Mouse (Mus musculus) midbrain, embryonic 14.5 days (tissue): ENCODE results near the gene Smap1. TPM values are rescaled to one million over a fixed set of nuclear protein-coding genes. Genes with fewer than 3 reads are reported as not detected.

Source experiments
- ATAC-seq: fragments of 200-750 bp; cut with Nextera tagmentation; 2 replicates; pipeline ENCODE4 v1.8.0; 2017; ENCODE audit warnings: moderate number of reproducible peaks, moderate library complexity; ENCODE audit not compliant: low FRiP score, low TSS enrichment
- DNase-seq: peaks from one replicate; pipeline ENCODE4 v3.0.0-alpha.2; 2015
- H3K27ac ChIP-seq: fragments of 300-500 bp; sonication (generic); replicated peaks from 2 replicates; pipeline ENCODE4 v1.5.1; 2014; ENCODE audit warnings: mild to moderate bottlenecking, low read depth, low read length, moderate library complexity
- H3K27me3 ChIP-seq: fragments of 300-500 bp; sonication (generic); 2 replicates; pipeline ENCODE4 v1.6.1; 2014; ENCODE audit warnings: low read length, control low read depth, mixed read lengths; ENCODE audit not compliant: control insufficient read depth, insufficient read depth
- H3K36me3 ChIP-seq: fragments of 300-500 bp; sonication (generic); 2 replicates; pipeline ENCODE4 v1.6.1; 2014; ENCODE audit warnings: low read length, control low read depth; ENCODE audit not compliant: control insufficient read depth, insufficient read depth
- H3K4me1 ChIP-seq: fragments of 300-500 bp; sonication (generic); 2 replicates; pipeline ENCODE4 v1.6.1; 2014; ENCODE audit warnings: mild to moderate bottlenecking, antibody characterized with exemption, low read length, control low read depth; ENCODE audit not compliant: control insufficient read depth, insufficient read depth
- H3K4me2 ChIP-seq: fragments of 300-500 bp; sonication (generic); 2 replicates; pipeline ENCODE4 v1.6.1; 2014; ENCODE audit warnings: mild to moderate bottlenecking, low read length, moderate library complexity
- H3K4me3 ChIP-seq: fragments of 300-500 bp; sonication (generic); replicated peaks from 2 replicates; pipeline ENCODE4 v1.5.1; 2014; ENCODE audit warnings: low read depth, low read length
- H3K9ac ChIP-seq: fragments of 300-500 bp; sonication (generic); replicated peaks from 2 replicates; pipeline ENCODE4 v1.6.1; 2014; ENCODE audit warnings: mild to moderate bottlenecking, low read length, moderate library complexity
- H3K9me3 ChIP-seq: fragments of 300-500 bp; sonication (generic); 2 replicates; pipeline ENCODE4 v1.6.1; 2016; ENCODE audit warnings: low read length, control low read depth, mixed read lengths; ENCODE audit not compliant: control insufficient read depth
- WGBS: fragments of 180-500 bp; shearing (Covaris S2); extraction: QIAGEN DNeasy Blood & Tissue Kit; methylation state at CpG from one replicate; pipeline ENCODE4 v1.1.7; 2014; 5-methylcytosine and 5-hydroxymethylcytosine counted together
- polyA plus RNA-seq: library from polyadenylated mRNA; unstranded; fragments of >200 nt; fragmentation: Nextera tagmentation; extraction: Ambion mirVana; gene quantifications from 2 replicates; pipeline ENCODE4 v1.2.1, GENCODE M21; 2014

Gene Smap1
- polyA plus RNA-seq, 1 experiment from 2014 or later: 113 TPM

DNA sequence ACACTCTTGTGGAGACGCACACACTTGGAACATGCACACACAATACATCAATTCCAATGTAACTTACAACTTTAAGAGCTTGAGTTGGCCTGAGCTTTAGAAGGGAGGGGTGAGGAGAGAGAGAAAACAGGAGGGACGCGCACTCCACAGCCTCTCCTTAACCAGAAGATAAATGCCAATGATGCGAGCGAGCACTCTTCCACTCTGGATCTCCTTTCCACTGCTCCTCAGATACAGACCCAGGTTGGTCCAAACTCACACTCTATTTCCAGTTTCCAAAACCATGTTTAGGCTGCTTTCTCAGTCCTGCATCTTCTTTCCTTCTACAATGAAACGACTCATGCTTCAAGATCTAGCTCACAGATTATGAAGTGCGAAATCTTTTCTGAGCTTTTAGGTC lies 56.6 kb downstream of the Smap1 start:
- ATAC-seq (no peak), DNase-seq (no peak)
- no peaks in the 10 kb centered on the region for H3K4me1 ChIP-seq
- H3K9me3 ChIP-seq: no peaks in the 10 kb centered on the region
- H3K4me3 ChIP-seq: no peak overlapping the region
- 95% methylated on average over 7 of the region's 7 CpGs for WGBS
- no peaks in the 10 kb centered on the region for H3K27me3 ChIP-seq
- no peak overlapping the region for H3K4me2 ChIP-seq
- no peak overlapping the region for H3K27ac ChIP-seq
- peaks cover 19% of the 10 kb centered on the region; the same call in 1 of the 2 replicates for H3K36me3 ChIP-seq
- no peak overlapping the region for H3K9ac ChIP-seq

DNA sequence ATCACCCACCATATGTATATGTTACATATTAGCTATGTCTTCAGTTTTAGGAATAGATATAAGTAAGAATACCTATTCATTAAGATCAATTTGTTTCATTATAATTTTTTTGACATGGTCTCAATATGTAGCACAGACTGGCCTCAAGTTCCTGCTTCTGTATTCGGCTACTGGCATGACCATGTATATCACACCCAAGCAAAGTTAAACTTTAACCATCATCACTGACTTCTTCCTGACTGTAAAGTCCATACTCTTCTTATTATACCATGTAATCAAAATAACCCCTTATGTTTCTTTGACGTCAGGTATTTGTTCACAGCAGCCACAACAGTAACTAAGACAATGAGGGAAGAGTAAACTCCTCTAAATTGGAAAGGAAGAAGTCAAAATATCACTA lies 61.2 kb downstream of the Smap1 start:
- ATAC-seq (no peak), DNase-seq (no peak)
- Histone ChIP-seq H3K9me3 (no peaks in the 10 kb centered on the region), H3K36me3 (peaks cover 25% of the 10 kb centered on the region), H3K4me3 (no peak overlapping the region), H3K4me2 (no peak overlapping the region), H3K4me1 (no peaks in the 10 kb centered on the region), H3K27ac (no peak overlapping the region), H3K27me3 (no peaks in the 10 kb centered on the region), H3K9ac (no peak overlapping the region)
- WGBS: 95% methylated on average over 2 of the region's 2 CpGs

DNA sequence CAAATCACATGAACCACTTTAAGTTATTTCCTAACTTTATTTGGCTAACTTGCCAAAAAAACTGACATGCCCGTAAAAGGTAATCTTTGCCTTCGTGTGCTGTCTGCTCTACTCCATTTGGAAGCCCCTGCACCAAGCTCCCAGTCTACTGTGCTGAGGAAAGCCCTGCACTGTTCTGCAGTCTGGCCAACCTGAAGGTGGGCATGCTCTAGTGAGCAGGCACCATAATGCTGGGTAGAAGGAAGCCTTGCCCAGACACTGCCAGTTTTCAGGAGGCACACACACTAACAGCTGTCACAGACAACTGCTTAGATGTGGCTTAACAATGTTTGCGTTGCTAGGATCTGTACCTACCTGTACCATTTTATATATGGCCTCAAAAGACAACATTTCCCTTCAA lies 66.5 kb downstream of the Smap1 start:
- Histone ChIP-seq H3K36me3 (peaks cover 34% of the 10 kb centered on the region), H3K27me3 (no peaks in the 10 kb centered on the region), H3K4me2 (no peak overlapping the region), H3K4me1 (no peaks in the 10 kb centered on the region), H3K27ac (no peak overlapping the region), H3K9ac (no peak overlapping the region), H3K9me3 (no peaks in the 10 kb centered on the region), H3K4me3 (no peak overlapping the region)
- ATAC-seq: no peak
- DNase-seq: no peak
- WGBS: 87% methylated on average over 3 of the region's 3 CpGs

DNA sequence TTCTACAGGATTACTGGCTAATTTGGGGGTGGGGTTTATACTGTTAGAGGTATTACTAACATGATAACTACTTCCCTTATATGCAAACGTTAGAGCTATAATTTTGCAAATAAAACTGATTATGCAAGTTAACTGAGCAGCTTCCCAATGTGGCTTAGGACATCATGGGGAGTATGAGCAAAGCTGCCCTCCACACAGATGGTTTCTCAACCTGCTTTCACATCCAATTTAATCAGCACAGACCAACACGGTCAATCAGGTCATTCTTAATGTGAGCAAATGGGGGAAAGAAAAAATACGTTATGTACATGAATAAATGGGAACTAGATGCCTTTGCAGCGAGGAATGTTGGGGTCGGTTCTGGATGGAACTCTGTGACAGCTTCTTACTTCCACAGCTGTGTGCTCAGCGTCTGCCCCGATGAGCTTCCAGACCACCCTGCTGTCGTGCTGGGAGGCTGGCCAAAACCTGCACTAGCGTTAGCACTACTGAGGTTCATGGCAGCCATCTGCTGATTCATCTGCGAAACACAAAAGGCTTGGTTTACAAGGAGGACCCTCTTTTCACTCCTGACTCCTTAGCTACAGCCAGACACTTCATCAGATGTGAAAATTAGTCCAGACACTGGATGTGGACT lies 76.0 kb downstream of the Smap1 start:
- DNase-seq: peak; percentile 53
- no peak overlapping the region for H3K27ac ChIP-seq
- no peak overlapping the region for H3K4me3 ChIP-seq

DNA sequence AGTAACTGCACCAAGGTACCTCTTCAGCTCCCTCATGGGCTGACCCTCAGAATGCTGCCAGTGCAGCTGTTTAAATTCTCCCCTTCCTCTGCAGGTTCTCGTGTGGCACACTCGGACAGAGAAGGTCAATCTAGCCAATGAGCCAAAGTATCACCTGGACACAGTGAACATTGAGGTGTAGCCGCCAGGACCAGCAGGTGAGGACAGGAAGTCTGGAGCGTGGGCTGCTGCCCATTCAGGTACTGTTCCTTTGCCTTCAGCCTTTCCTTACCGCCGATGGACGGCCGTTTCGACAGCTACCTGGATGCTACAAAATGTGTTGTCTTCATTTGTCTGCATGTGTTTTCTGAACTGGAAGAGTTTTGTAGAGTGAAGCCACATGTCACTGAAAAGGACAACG lies 77.1 kb downstream of the Smap1 start:
- WGBS: 95% methylated on average over 10 of the region's 10 CpGs
- peaks cover 54% of the 10 kb centered on the region for H3K36me3 ChIP-seq
- H3K4me2 ChIP-seq: no peak overlapping the region
- H3K9me3 ChIP-seq: no peaks in the 10 kb centered on the region
- no peaks in the 10 kb centered on the region for H3K4me1 ChIP-seq
- DNase-seq (no peak), ATAC-seq (no peak)
- H3K4me3 ChIP-seq: no peak overlapping the region
- H3K9ac ChIP-seq: no peak overlapping the region
- no peaks in the 10 kb centered on the region for H3K27me3 ChIP-seq
- H3K27ac ChIP-seq: no peak overlapping the region

More for the DNA sequence above, 76.0 kb downstream of the Smap1 start:
- Histone ChIP-seq H3K9ac (no peak overlapping the region), H3K36me3 (peaks cover 51% of the 10 kb centered on the region), H3K9me3 (no peaks in the 10 kb centered on the region), H3K4me2 (no peak overlapping the region), H3K27me3 (no peaks in the 10 kb centered on the region), H3K4me1 (no peaks in the 10 kb centered on the region)
- no peak for ATAC-seq
- WGBS: 67% methylated on average over 10 of the region's 10 CpGs

DNA sequence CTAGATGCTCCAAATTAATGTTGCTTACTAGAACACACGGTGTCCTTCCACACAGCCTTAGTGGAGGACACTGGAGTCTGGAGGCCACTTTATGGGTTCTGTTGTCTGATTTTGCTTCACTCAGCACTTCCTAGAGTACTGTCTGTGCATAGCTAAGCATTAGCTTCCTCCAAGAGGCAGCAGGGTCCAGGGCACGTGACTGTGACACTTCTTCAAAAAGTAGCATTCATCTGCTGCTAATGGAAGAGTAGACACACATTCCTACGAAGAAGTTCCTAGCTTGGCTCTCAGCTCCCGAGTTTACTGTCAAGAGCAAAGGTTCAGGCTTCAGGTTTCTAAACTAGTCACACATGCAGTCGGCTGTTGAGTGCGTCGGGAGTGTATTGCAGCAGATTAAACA lies 78.3 kb downstream of the Smap1 start:
- DNase-seq (no peak), ATAC-seq (no peak)
- Histone ChIP-seq H3K27ac (no peak overlapping the region), H3K27me3 (no peaks in the 10 kb centered on the region), H3K36me3 (peaks cover 59% of the 10 kb centered on the region), H3K9ac (no peak overlapping the region), H3K4me2 (no peak overlapping the region), H3K4me1 (no peaks in the 10 kb centered on the region), H3K4me3 (no peak overlapping the region), H3K9me3 (no peaks in the 10 kb centered on the region)
- WGBS: 91% methylated on average over 7 of the region's 7 CpGs

GRCm38 (mm10) chr1:23842629-23843028 lies 79.5 kb downstream of the Smap1 start:
- Histone ChIP-seq H3K9ac (no peak overlapping the region), H3K27me3 (no peaks in the 10 kb centered on the region), H3K9me3 (no peaks in the 10 kb centered on the region), H3K4me1 (no peaks in the 10 kb centered on the region), H3K4me2 (no peak overlapping the region), H3K36me3 (peaks cover 48% of the 10 kb centered on the region), H3K4me3 (no peak overlapping the region), H3K27ac (no peak overlapping the region)
- 72% methylated on average over 3 of the region's 3 CpGs for WGBS
- ATAC-seq (no peak), DNase-seq (no peak)

- Histone ChIP-seq H3K4me2 (no peak overlapping the region), H3K4me3 (no peak overlapping the region), H3K9me3 (no peaks in the 10 kb centered on the region), H3K4me1 (no peaks in the 10 kb centered on the region), H3K27me3 (no peaks in the 10 kb centered on the region), H3K36me3 (peaks cover 38% of the 10 kb centered on the region), H3K27ac (no peak overlapping the region), H3K9ac (no peak overlapping the region)
- no peak for ATAC-seq
- DNase-seq: no peak
Measured at GRCm38 (mm10) chr1:23840924-23841323, 81.2 kb downstream of the Smap1 start.

DNA sequence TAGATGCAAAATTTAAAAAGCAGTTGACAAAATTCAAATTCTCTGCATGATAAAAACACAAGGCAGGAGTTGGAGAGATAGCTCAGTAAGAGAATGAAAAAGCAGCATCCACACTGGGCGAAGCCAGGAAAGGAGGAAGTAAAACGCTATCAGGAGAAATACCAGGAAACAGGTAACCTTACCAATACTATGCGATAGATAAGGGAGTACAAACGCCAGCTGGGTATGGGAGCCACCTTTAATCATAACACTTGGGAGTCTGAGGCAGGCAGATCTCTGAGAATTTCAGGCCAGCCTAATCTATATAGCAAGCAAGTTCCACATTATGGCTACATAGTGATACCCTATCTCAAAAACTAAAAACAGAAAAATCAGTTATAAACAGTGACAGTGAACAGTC lies 85.5 kb downstream of the Smap1 start:
- no peaks in the 10 kb centered on the region for H3K4me1 ChIP-seq
- H3K9me3 ChIP-seq: no peaks in the 10 kb centered on the region
- no peaks in the 10 kb centered on the region for H3K27me3 ChIP-seq
- 94% methylated on average over 4 of the region's 4 CpGs for WGBS
- peaks cover 9% of the 10 kb centered on the region; the same call in 1 of the 2 replicates for H3K36me3 ChIP-seq
- no peak for ATAC-seq
- H3K27ac ChIP-seq: no peak overlapping the region
- no peak overlapping the region for H3K9ac ChIP-seq
- H3K4me2 ChIP-seq: no peak overlapping the region
- DNase-seq: no peak
- no peak overlapping the region for H3K4me3 ChIP-seq
